ENCODE assay signal across 14 mouse cellular contexts in genomic region chr7:115758172-115758571, GRCm38 (mm10).
"Had no signal": no experiment of that assay in that cellular context is flagged by ENCODE, and none has a peak within 500 bp of the region (broad histone marks: within the 10 kb centered on the region; RNA-seq: fewer than 3 reads in every experiment).

No protein-coding gene starts in this region.

- H3K27me3 ChIP-seq: midbrain, embryonic 12.5 days; neural tube, embryonic 12.5 days had no signal

- H3K4me3 ChIP-seq: midbrain, embryonic 10.5 days; midbrain, embryonic 12.5 days; neural tube, embryonic 12.5 days had no signal

- H3K4me2 ChIP-seq: lung, embryonic 14.5 days; midbrain, embryonic 12.5 days; neural tube, embryonic 12.5 days had no signal

- H3K36me3 ChIP-seq: midbrain, embryonic 10.5 days; midbrain, embryonic 12.5 days; neural tube, embryonic 12.5 days had no signal

- DNase-seq: lung, adult 18-20 months; lung, embryonic 14.5 days; lung, postnatal 10 days; lung, postnatal 4 days; midbrain, embryonic 14.5 days; right cerebral cortex, postnatal 14 days; right cerebral cortex, postnatal 4 days; spleen, adult 18-20 months; thymus, adult 18-20 months; thymus, postnatal 14 days; thymus, postnatal 36 days had no signal
